Mouse (Mus musculus): ENCODE results near the gene Ccdc62.
A peak's percentile ranks its signal among the peaks of the same experiment; 100 is the strongest.

Ccdc62 gene

DNA sequence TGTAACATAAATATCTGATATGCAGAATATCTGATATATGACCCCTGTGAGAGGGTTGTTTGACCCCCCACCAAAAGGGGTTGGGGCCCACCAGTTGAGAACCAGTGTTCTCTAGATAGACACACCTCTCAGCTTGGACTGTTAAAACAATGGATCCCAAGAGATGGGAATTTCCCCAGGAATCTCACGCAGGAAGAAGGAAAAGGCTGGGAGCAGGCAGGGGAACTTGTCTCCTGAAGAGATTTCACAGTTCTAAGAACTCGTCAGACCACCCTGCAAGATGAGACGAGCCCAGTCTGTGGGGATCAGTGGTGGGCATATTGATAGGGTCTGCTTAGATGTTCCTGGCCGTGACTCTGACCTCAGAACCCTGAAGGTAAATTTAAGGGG lies 49.5 kb downstream of the Ccdc62 start:
- DNase-seq (ENCODE audit: low spot score), result no peak

- no peak for DNase-seq (ENCODE audit: low spot score)
Measured at GRCm38 (mm10) chr5:123980521-123981249, 50.2 kb downstream of the Ccdc62 start.

- no peak for DNase-seq (ENCODE audit: low spot score)
Measured at GRCm38 (mm10) chr5:123981250-123981554, 50.7 kb downstream of the Ccdc62 start.

- DNase-seq (ENCODE audit: low spot score), result no peak
Measured at GRCm38 (mm10) chr5:123982838-123983237, 52.4 kb downstream of the Ccdc62 start.

DNA sequence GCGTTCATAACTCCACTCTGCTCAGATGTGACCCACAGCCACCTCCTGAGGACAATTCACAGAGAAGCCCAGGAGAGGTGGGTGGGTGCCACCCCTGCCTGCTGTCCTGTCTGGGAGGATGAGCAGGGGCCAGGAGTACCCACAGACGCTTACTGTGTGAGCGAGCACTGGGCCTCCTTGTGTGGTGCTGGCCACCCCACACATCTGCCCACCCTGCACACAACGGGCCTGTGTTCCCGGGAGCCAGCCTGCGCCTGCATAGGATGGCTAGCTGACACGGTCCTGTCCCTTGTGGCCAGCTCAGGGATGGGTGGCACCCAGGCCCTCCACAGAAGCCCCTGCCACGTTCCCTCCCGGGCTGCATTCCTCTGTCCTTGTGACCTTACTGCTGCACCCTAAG lies 55.0 kb downstream of the Ccdc62 start:
- DNase-seq (ENCODE audit: low spot score), result no peak

GRCm38 (mm10) chr5:123986925-123987324 lies 56.4 kb downstream of the Ccdc62 start:
- no peak for DNase-seq (ENCODE audit: low spot score)

DNA sequence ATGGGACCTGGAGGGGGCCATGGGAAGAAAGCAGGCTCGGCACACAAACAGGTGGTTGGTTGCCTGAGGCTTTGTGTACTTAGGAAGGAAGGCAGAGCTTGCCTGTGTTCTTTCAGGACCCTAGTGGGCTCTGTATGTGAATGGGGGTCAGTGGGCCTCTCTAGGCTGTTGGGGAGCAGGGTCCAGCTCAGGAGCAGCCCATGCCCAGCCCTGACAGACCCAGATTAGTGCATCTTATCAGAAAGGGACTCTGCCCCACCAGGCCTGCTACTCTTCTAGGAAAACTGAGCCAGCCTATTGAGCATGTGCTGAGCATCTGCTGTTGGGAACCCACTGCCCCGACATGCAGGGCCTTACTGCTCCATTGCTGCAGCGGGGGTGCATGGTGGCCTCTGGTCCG lies 57.0 kb downstream of the Ccdc62 start:
- DNase-seq (ENCODE audit: low spot score), result no peak

- DNase-seq (ENCODE audit: low spot score), result no peak
Measured at GRCm38 (mm10) chr5:123989941-123990885, 59.7 kb downstream of the Ccdc62 start.

- no peak for DNase-seq (ENCODE audit: low spot score)
Measured at GRCm38 (mm10) chr5:123991321-123991720, 60.8 kb downstream of the Ccdc62 start.

- no peak for DNase-seq (ENCODE audit: low spot score)
Measured at GRCm38 (mm10) chr5:123992193-123992637, 61.7 kb downstream of the Ccdc62 start.

DNA sequence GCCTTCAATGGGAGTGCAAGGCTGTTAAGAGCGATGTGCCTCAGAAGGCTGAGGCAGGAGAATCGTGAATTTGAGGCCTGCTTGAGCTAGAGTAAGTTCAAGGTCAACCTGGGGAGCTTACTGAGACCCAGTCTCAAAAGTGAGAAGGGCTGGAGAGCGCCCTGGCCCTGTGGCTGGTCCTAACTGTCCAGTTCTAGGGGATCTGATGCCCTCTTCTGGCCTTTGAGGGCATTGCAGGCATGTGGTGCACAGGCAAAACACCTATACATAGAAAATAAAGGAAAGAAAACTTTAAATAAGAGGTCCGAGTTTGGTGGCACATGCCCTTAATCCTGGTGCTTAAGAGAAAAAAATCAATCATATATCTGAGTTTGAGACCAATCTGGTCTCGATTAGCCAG lies 62.3 kb downstream of the Ccdc62 start:
- peak; percentile 75 for DNase-seq (ENCODE audit: low spot score)

DNA sequence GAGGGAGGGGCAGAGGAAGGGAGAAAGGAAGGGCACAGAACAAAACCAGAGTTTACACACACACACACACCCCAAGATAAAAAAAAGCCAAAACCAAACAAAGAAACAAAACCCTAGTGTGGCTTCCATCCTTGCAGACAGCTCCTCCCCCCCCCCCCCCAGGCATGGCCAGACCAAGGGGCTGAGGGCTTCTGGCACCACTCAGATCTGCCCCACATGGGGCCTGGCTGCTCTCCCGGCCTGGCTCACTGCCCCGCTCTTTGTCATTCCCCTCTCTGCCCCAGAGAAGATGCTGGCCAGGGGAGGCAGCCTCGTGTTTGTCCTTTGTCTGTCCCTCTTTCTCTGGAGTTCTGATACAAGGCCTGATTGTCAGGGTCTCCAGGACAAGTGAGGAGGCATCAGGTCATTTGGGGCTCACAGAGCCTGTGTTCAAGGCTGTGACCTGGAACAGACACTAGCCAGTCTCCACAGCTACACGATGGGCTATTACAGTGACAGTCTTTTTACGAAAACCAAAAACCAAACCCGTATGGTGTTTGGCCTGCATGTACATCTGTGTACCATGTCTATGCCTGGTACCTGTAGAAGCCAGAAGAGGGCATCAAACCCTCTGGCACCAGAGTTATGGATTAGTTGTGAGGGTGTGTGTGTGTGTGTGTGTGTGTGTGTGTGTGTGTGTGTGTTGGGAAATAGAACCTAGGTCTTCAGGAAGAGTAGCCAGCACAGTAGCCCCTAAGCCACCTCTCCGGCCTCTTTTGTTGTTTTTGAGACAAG lies 63.0 kb downstream of the Ccdc62 start:
- DNase-seq (ENCODE audit: low spot score), result no peak

DNA sequence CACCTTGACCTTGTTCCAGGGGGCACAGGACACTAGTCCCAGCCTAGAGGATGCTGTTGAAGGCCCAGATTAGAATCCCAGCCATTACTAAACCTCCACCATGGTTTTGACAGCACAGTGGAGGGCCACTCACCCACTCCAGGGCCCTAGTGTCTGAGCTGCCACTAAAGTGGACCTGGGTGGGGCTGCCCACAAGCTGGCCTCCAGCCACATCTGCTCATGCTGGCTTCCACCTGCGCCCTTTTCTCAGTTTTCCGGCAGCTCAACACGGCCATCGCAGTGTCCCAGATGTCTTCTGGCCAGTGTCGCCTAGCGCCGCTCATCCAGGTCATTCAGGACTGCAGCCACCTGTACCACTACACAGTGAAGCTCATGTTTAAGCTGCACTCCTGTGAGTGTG lies 64.0 kb downstream of the Ccdc62 start:
- no peak for DNase-seq (ENCODE audit: low spot score)

DNA sequence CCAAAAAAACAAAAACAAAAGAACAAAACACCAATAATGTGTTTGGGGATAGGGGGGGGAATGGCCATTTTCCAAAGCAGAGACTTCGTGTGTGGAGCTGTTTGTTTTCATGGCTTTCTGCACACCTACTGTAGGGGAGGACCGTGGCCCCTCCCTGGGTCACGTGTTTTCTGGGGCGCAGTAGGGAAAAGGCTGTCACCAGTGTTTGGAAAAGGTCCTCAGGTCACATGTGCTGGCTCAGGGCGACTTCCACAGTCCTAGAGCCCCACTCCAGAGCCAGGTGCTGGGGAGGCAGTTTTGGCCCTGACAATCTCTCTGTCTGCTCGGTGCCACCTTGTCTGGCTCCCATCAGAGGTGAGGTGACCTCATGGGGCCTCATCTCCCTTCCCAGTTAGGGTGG lies 64.9 kb downstream of the Ccdc62 start:
- DNase-seq (ENCODE audit: low spot score), result no peak

DNA sequence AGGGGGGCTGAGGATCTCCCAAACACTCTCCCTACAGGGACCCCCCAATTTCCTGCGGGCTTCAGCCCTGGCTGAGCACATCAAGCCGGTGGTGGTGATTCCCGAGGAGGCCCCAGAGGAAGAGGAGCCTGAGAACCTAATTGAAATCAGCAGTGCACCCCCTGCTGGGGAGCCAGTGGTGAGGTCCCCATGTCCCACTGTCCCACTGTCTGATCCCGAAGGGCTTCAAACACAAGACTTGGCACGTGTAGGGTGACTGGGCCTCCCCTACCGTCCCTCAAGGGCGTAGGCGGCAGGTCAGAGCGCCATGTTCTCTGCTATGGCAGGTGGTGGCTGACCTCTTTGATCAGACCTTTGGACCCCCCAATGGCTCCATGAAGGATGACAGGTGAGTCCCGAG lies 65.7 kb downstream of the Ccdc62 start:
- no peak for DNase-seq (ENCODE audit: low spot score)

- no peak for DNase-seq (ENCODE audit: low spot score)
Measured at GRCm38 (mm10) chr5:123996695-123997094, 66.2 kb downstream of the Ccdc62 start.

GRCm38 (mm10) chr5:123997211-123997751 lies 66.8 kb downstream of the Ccdc62 start:
- DNase-seq (ENCODE audit: low spot score), result no peak

GRCm38 (mm10) chr5:123997811-123998210 lies 67.3 kb downstream of the Ccdc62 start:
- DNase-seq (ENCODE audit: low spot score), result no peak

- DNase-seq (ENCODE audit: low spot score), result no peak
Measured at GRCm38 (mm10) chr5:123998370-123998769, 67.9 kb downstream of the Ccdc62 start.

- peak; percentile 68 for DNase-seq (ENCODE audit: low spot score)
Measured at GRCm38 (mm10) chr5:124000824-124001223, 70.3 kb downstream of the Ccdc62 start.

GRCm38 (mm10) chr5:124001274-124001673 lies 70.8 kb downstream of the Ccdc62 start:
- DNase-seq (ENCODE audit: low spot score), result no peak

GRCm38 (mm10) chr5:124002876-124003275 lies 72.4 kb downstream of the Ccdc62 start:
- no peak for DNase-seq (ENCODE audit: low spot score)
